8 mouse cellular contexts compared by ENCODE assay signal in the genomic region with DNA sequence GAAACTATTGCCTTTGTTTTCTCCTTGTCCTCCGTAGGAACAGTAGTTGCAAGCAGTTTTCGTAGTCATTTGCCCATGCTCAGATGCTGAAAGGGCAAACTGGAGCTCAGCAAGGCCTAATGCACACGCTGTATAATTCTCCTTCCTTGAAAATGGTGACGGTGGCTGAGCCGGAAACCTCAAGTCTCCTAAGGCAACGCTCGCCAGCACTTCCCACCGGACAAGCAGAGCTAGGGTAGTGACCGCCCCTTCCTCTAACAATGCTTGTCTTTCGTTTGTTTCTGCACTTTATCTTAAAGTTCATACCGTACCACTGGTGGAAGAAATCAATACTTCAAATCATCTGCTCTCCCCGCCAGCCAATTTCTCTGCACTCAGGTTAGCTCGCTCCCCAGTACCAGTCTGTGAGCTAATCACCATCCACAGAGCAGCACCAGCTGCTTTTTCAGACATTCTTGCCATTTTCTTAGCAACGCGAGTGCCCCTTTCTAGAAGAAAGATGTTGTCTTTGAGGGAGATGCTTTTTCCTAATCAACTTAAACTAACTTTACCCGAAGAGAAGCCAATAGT.
DNase-seq lines count a peak whose midpoint lies in the region; ATAC-seq and TF ChIP-seq lines count a peak whose summit lies in the region.

No protein-coding gene starts in this region.

- 11% methylated on average over 16 of the region's 16 CpGs for WGBS in lung, embryonic 14.5 days
- 16% methylated on average over 16 of the region's 16 CpGs for WGBS in forebrain, postnatal 0 days
- 5% methylated on average over 16 of the region's 16 CpGs for WGBS in liver, embryonic 15.5 days (ENCODE audit: insufficient replicate concordance)
- WGBS in stomach, embryonic 16.5 days, result 27% methylated on average over 16 of the region's 16 CpGs

- H3K4me3 ChIP-seq in lung, embryonic 14.5 days (ENCODE audit: low read depth, low read length), result peak overlapping the region; percentile 62; the same call in 1 of the 2 replicates
- H3K4me3 ChIP-seq in forebrain, postnatal 0 days (ENCODE audit: low read depth, low read length), result peak overlapping the region; percentile 64
- peak overlapping the region; percentile 58; the same call in 1 of the 2 replicates for H3K4me3 ChIP-seq in liver, embryonic 15.5 days (replicated peaks)
- H3K4me3 ChIP-seq in stomach, embryonic 16.5 days (replicated peaks; ENCODE audit: low read length), result peak overlapping the region; percentile 82

- no peak for TF ChIP-seq CTCF in lung, embryonic 14.5 days (IDR thresholded peaks at IDR 0.05; ENCODE audit: low read depth)
- TF ChIP-seq CTCF in forebrain, postnatal 0 days (IDR thresholded peaks at IDR 0.05; ENCODE audit: low read depth), result no peak

- no peaks in the 10 kb centered on the region for H3K9me3 ChIP-seq in lung, embryonic 14.5 days (ENCODE audit: low read depth, low read length)
- H3K9me3 ChIP-seq in forebrain, postnatal 0 days (ENCODE audit: low read length), result no peaks in the 10 kb centered on the region
- no peaks in the 10 kb centered on the region for H3K9me3 ChIP-seq in liver, embryonic 15.5 days (replicated peaks)
- no peaks in the 10 kb centered on the region for H3K9me3 ChIP-seq in stomach, embryonic 16.5 days (replicated peaks; ENCODE audit: control insufficient read depth, low read length)

- peaks cover 43% of the 10 kb centered on the region for H3K27me3 ChIP-seq in lung, embryonic 14.5 days (ENCODE audit: insufficient read depth, low read length)
- H3K27me3 ChIP-seq in forebrain, postnatal 0 days (ENCODE audit: insufficient read depth, low read length), result no peaks in the 10 kb centered on the region; the same call in 1 of the 2 replicates
- peaks cover 81% of the 10 kb centered on the region for H3K27me3 ChIP-seq in liver, embryonic 15.5 days
- peaks cover 20% of the 10 kb centered on the region; the same call in 1 of the 2 replicates for H3K27me3 ChIP-seq in stomach, embryonic 16.5 days (ENCODE audit: control insufficient read depth, insufficient read depth, low read length)

- peak; percentile 47 for DNase-seq in lung, embryonic 14.5 days
- no peak for DNase-seq in lung, postnatal 14 days
- peak; percentile 9 for DNase-seq in forebrain, postnatal 0 days
- no peak for DNase-seq in urinary bladder, postnatal 36 days (ENCODE audit: low spot score in 2 of 2)
- DNase-seq in gastrocnemius, postnatal 4 days (ENCODE audit: low spot score in 2 of 2), result no peak
- DNase-seq in layer of hippocampus, adult 9-11 months, result no peak

- H3K9ac ChIP-seq in lung, embryonic 14.5 days, result no peak overlapping the region
- no peak overlapping the region for H3K9ac ChIP-seq in forebrain, postnatal 0 days
- no peak overlapping the region for H3K9ac ChIP-seq in liver, embryonic 15.5 days
- no peak overlapping the region for H3K9ac ChIP-seq in stomach, embryonic 16.5 days (ENCODE audit: low read length)

- no peak overlapping the region for H3K27ac ChIP-seq in lung, embryonic 14.5 days (ENCODE audit: low read depth)
- no peak overlapping the region for H3K27ac ChIP-seq in forebrain, postnatal 0 days (ENCODE audit: low read depth, low read length)
- H3K27ac ChIP-seq in liver, embryonic 15.5 days (replicated peaks), result no peak overlapping the region
- no peak overlapping the region for H3K27ac ChIP-seq in stomach, embryonic 16.5 days (ENCODE audit: low read length)

- no peak for ATAC-seq in lung, embryonic 14.5 days (ENCODE audit: insufficient read depth)
- no peak for ATAC-seq in forebrain, postnatal 0 days
- ATAC-seq in liver, embryonic 15.5 days (ENCODE audit: insufficient read depth), result no peak
- ATAC-seq in stomach, embryonic 16.5 days (ENCODE audit: insufficient read depth, low FRiP score), result no peak

- H3K4me1 ChIP-seq in lung, embryonic 14.5 days (ENCODE audit: insufficient read depth), result no peaks in the 10 kb centered on the region
- H3K4me1 ChIP-seq in forebrain, postnatal 0 days (ENCODE audit: insufficient read depth), result no peaks in the 10 kb centered on the region
- H3K4me1 ChIP-seq in liver, embryonic 15.5 days (replicated peaks), result peaks cover 26% of the 10 kb centered on the region
- H3K4me1 ChIP-seq in stomach, embryonic 16.5 days (ENCODE audit: control insufficient read depth, insufficient read depth, low read length), result peaks cover 14% of the 10 kb centered on the region; the same call in 1 of the 2 replicates

- no peaks in the 10 kb centered on the region for H3K36me3 ChIP-seq in lung, embryonic 14.5 days (ENCODE audit: insufficient read depth)
- H3K36me3 ChIP-seq in forebrain, postnatal 0 days (ENCODE audit: insufficient read depth), result no peaks in the 10 kb centered on the region
- H3K36me3 ChIP-seq in liver, embryonic 15.5 days (replicated peaks), result no peaks in the 10 kb centered on the region
- no peaks in the 10 kb centered on the region for H3K36me3 ChIP-seq in stomach, embryonic 16.5 days (ENCODE audit: control insufficient read depth, insufficient read depth, low read length)

- peak overlapping the region; percentile 99 for H3K4me2 ChIP-seq in lung, embryonic 14.5 days
- H3K4me2 ChIP-seq in forebrain, postnatal 0 days (ENCODE audit: low read depth), result peak overlapping the region; percentile 100
- peak overlapping the region; percentile 76 for H3K4me2 ChIP-seq in liver, embryonic 15.5 days
- peak overlapping the region; percentile 100 for H3K4me2 ChIP-seq in stomach, embryonic 16.5 days (ENCODE audit: low read depth, low read length)

Comparison
In these comparisons a context has a peak if more than half of its experiments do, and no peak if none do; other contexts are left out.
1. DNase-seq: peak in lung, embryonic 14.5 days (single experiment) and forebrain, postnatal 0 days (single experiment); none in lung, postnatal 14 days (single experiment), urinary bladder, postnatal 36 days (0 of 2), gastrocnemius, postnatal 4 days (0 of 2) and layer of hippocampus, adult 9-11 months (single experiment).
2. Peak in every context shown above with its lines, with median percentiles within 50 percentile points of each other: H3K4me2 ChIP-seq and H3K4me3 ChIP-seq.